Mouse (Mus musculus) G1E-ER4 (cell line): ENCODE data around the gene Cyp2c69. TPM values are rescaled to one million over a fixed set of nuclear protein-coding genes. Genes with fewer than 3 reads are reported as not detected.
"Not testable (repeated sequence)": the region's sequence is repeated elsewhere in the genome, so short reads cannot be mapped to it uniquely, and the experiment has no call there.

Source experiments
- GATA1 ChIP-seq: IDR thresholded peaks from one replicate; pipeline ENCODE4 v1.8.0; 2012; ENCODE audit warnings: low read length, inconsistent platforms
- polyA plus RNA-seq: library from polyadenylated mRNA; stranded (reverse); fragments of >175 nt; gene quantifications from 2 replicates; pipeline ENCODE4 v1.2.3, GENCODE M21; 2012

Cyp2c69 gene
- polyA plus RNA-seq = not detected in 2 replicates

GRCm38 (mm10) chr19:39886699-39887098, at the start of gene Cyp2c69:
Cyp2c69 (minus strand) TSS chr19:39886799.
- TF ChIP-seq GATA1 = not testable (repeated sequence)

- TF ChIP-seq GATA1 = no peak
Observed at GRCm38 (mm10) chr19:39935396-39935795, 48.8 kb upstream of the Cyp2c69 start.

GRCm38 (mm10) chr19:39930032-39930431, 43.4 kb upstream of the Cyp2c69 start:
- no peak for TF ChIP-seq GATA1

- TF ChIP-seq GATA1 = no peak
Observed at GRCm38 (mm10) chr19:39901656-39902055, 15.1 kb upstream of the Cyp2c69 start.

GRCm38 (mm10) chr19:39866133-39866532, 20.5 kb downstream of the Cyp2c69 start:
- no peak for TF ChIP-seq GATA1

GRCm38 (mm10) chr19:39812714-39813113, 73.9 kb downstream of the Cyp2c69 start, which contains the start of gene Cyp2c40:
Cyp2c40 (minus strand) TSS chr19:39812814.
- TF ChIP-seq GATA1 = not testable (repeated sequence)

Other genes with a start within 250 kb of the Cyp2c69 start
- not detected in 2 replicates for gene Cyp2c67, start 237.7 kb downstream of the Cyp2c69 start, polyA plus RNA-seq
- gene Cyp2c68, start 145.7 kb downstream of the Cyp2c69 start, polyA plus RNA-seq = not detected in 2 replicates
- not detected in 2 replicates for gene Cyp2c40, start 74.0 kb downstream of the Cyp2c69 start, polyA plus RNA-seq
- gene Cyp2c37, start 105.6 kb upstream of the Cyp2c69 start, polyA plus RNA-seq = not detected in 2 replicates
- not detected in 2 replicates for gene Cyp2c54, start 187.0 kb upstream of the Cyp2c69 start, polyA plus RNA-seq
- gene Cyp2c50, start 202.9 kb upstream of the Cyp2c69 start, polyA plus RNA-seq = not detected in 2 replicates